Mouse (Mus musculus) intestine, postnatal 0 days (tissue): ENCODE data around the gene Ncapd2. TPM values are rescaled to one million over a fixed set of nuclear protein-coding genes. Genes with fewer than 3 reads are reported as not detected.

Experiments
- ATAC-seq: fragments of 200-750 bp; cut with Nextera tagmentation; 2 replicates; pipeline ENCODE4 v1.8.0; 2017; ENCODE audit warnings: mild to moderate bottlenecking, moderate TSS enrichment, moderate library complexity
- H3K27ac ChIP-seq: fragments of 300-500 bp; sonication (generic); 2 replicates; pipeline ENCODE4 v1.5.1; 2014; ENCODE audit warnings: mild to moderate bottlenecking, low read depth, low read length, moderate library complexity
- H3K27me3 ChIP-seq: fragments of 300-500 bp; sonication (generic); replicated peaks from 2 replicates; pipeline ENCODE4 v1.6.1; 2014; ENCODE audit warnings: low read length, mixed read lengths; ENCODE audit not compliant: control insufficient read depth, insufficient read depth
- H3K36me3 ChIP-seq: fragments of 300-500 bp; sonication (generic); 2 replicates; pipeline ENCODE4 v1.6.1; 2014; ENCODE audit warnings: mild to moderate bottlenecking, moderate library complexity; ENCODE audit not compliant: control insufficient read depth, insufficient read depth
- H3K4me1 ChIP-seq: fragments of 300-500 bp; sonication (generic); replicated peaks from 2 replicates; pipeline ENCODE4 v1.6.1; 2014; ENCODE audit warnings: antibody characterized with exemption, low read length, mixed read lengths; ENCODE audit not compliant: control insufficient read depth, insufficient read depth
- H3K4me2 ChIP-seq: fragments of 300-500 bp; sonication (generic); replicated peaks from 2 replicates; pipeline ENCODE4 v1.6.1; 2014; ENCODE audit warnings: low read depth, mild to moderate bottlenecking, moderate library complexity
- H3K4me3 ChIP-seq: fragments of 300-500 bp; sonication (generic); 2 replicates; pipeline ENCODE4 v1.5.1; 2014; ENCODE audit warnings: low read depth, low read length
- H3K9ac ChIP-seq: fragments of 300-500 bp; sonication (generic); 2 replicates; pipeline ENCODE4 v1.6.1; 2014; ENCODE audit warnings: mild to moderate bottlenecking, low read depth, low read length
- H3K9me3 ChIP-seq: fragments of 300-500 bp; sonication (generic); 2 replicates; pipeline ENCODE4 v1.6.1; 2016; ENCODE audit warnings: mixed run types; ENCODE audit not compliant: control insufficient read depth
- CTCF ChIP-seq: sonication (generic); IDR thresholded peaks from 2 replicates; pipeline ENCODE4 v1.5.1; 2016; ENCODE audit warnings: low read depth, mild to moderate bottlenecking, control low read depth, antibody characterized with exemption, moderate library complexity
- WGBS: fragments of 180-500 bp; shearing (Covaris S2); extraction: QIAGEN DNeasy Blood & Tissue Kit; methylation state at CpG from one replicate; pipeline ENCODE4 v1.1.7; 2014; 5-methylcytosine and 5-hydroxymethylcytosine counted together
- polyA plus RNA-seq: library from polyadenylated mRNA; unstranded; fragments of >200 nt; fragmentation: Nextera tagmentation; extraction: Ambion mirVana; gene quantifications from 2 replicates; pipeline ENCODE4 v1.2.1, GENCODE M21; 2015

The Ncapd2 gene
- polyA plus RNA-seq, 1 experiment from 2014 or later = 17.9 TPM

DNA sequence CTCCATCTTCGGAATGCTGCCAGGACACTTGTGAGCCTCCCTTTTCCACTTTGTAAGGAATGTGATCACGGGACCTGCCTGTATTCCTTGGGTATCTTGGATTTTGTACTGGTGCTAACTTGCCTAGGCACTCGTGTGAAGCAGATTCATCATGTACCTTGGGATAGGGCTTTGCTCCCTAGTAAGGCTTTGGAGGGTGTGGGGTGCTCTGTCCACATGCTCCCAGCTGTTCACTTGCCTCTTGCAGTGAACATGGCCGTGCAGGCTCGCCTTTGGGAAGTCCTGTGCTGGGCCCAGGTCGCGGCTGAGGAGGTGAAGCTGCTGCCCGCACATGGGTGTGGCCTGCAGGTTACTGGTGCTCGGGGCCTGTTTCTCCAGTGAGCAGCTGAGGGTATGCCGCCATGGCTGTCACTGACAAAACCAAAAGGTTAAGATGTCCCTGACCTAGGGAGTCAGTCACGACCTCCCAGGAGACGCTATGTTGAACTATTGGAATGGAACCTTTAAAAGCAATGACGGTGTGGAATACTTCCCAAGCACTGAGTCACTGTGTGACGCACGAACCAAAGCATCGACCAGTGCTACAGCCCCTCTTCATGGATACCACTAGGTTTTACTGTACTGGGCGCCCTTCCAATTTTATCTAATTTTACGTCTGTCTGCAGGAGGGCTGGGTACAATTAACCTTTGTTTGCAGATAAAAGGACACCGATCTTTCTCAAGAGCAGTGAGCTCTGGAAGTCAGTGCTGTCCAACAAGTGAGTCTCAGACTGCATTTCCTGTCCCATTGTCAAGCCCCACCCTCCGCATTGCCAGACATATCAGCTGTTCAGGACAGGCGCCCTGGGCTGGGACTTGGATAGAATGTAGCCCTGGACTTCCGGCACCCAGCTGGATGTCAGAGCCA is 30.4 kb downstream of the Ncapd2 start:
- H3K4me2 ChIP-seq = 0 out of 2 replicates have a peak overlapping the region, but pooled peaks have one; percentile 13
- peak overlapping the region; percentile 60 for H3K27ac ChIP-seq
- H3K4me3 ChIP-seq = no peak overlapping the region
- no peaks in the 10 kb centered on the region for H3K9me3 ChIP-seq
- peak; percentile 44 for ATAC-seq
- H3K27me3 ChIP-seq = no peaks in the 10 kb centered on the region
- 0 out of 2 replicates have a peak, but pooled peaks have one; percentile 5 for TF ChIP-seq CTCF
- no peak overlapping the region for H3K9ac ChIP-seq
- H3K36me3 ChIP-seq = peaks cover 33% of the 10 kb centered on the region; the same call in 1 of the 2 replicates
- peaks cover 3% of the 10 kb centered on the region; the same call in 1 of the 2 replicates for H3K4me1 ChIP-seq
- WGBS = 14% methylated on average over 22 of the region's 22 CpGs

- no peaks in the 10 kb centered on the region for H3K9me3 ChIP-seq
- no peak for ATAC-seq
- TF ChIP-seq CTCF = no peak
- H3K9ac ChIP-seq = no peak overlapping the region
- no peak overlapping the region for H3K4me2 ChIP-seq
- WGBS = 50% methylated on average over 10 of the region's 10 CpGs
- H3K36me3 ChIP-seq = peaks cover 33% of the 10 kb centered on the region; the same call in 1 of the 2 replicates
- H3K27ac ChIP-seq = peak overlapping the region; percentile 60
- H3K4me3 ChIP-seq = no peak overlapping the region
- no peaks in the 10 kb centered on the region for H3K27me3 ChIP-seq
- peaks cover 3% of the 10 kb centered on the region; the same call in 1 of the 2 replicates for H3K4me1 ChIP-seq
These were observed 31.0 kb downstream of the Ncapd2 start for GRCm38 (mm10) chr6:125160558-125160853.

DNA sequence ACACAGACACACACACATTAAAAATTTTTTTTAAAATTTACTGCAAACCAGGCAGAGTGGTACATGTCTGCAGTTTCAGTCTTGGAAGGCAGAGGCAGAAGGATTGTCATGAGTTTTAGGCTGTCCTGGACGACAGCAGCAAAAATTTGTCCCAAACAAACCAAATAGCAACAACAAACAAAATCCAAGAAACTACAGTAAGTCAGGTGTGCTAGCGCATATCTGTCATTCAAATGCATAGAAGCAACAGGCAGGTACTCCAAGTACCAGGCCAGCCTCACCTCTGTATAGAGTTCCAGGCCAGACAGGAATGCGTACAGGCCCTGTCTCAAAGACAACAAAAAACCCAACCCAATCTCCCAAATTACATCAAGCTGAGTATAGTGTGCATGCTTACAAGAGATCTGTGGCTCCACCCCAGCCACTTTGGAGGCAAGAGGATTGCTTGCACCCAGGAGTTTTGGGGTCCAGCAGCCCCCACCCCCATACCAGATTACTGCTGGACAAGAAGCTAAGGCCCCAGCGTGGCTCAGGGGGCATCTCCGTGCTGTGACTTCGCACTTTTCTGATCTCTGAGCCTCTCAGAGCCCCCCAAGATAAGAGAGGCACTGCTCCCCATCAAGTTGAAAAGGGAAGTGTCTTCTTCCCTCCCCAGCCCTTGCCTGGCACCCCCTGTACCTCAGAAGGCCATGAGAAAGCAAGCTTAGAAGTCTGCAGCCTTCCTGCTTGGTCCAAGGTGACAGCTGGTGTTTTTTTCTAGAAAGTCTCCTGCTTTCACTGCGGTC is 31.5 kb downstream of the Ncapd2 start:
- TF ChIP-seq CTCF = no peak
- no peak overlapping the region for H3K4me2 ChIP-seq
- H3K36me3 ChIP-seq = peaks cover 33% of the 10 kb centered on the region; the same call in 1 of the 2 replicates
- no peaks in the 10 kb centered on the region for H3K9me3 ChIP-seq
- H3K9ac ChIP-seq = no peak overlapping the region
- no peaks in the 10 kb centered on the region for H3K27me3 ChIP-seq
- WGBS = 75% methylated on average over 7 of the region's 7 CpGs
- ATAC-seq = no peak
- no peak overlapping the region for H3K4me3 ChIP-seq
- peaks cover 3% of the 10 kb centered on the region; the same call in 1 of the 2 replicates for H3K4me1 ChIP-seq
- H3K27ac ChIP-seq = peak overlapping the region; percentile 60; the same call in 1 of the 2 replicates

GRCm38 (mm10) chr6:125158944-125159492 is 32.5 kb downstream of the Ncapd2 start:
- H3K9me3 ChIP-seq = no peaks in the 10 kb centered on the region
- ATAC-seq = no peak
- no peak overlapping the region for H3K4me3 ChIP-seq
- H3K27ac ChIP-seq = no peak overlapping the region
- no peak for TF ChIP-seq CTCF
- H3K27me3 ChIP-seq = no peaks in the 10 kb centered on the region
- H3K9ac ChIP-seq = no peak overlapping the region
- WGBS = 82% methylated on average over 15 of the region's 15 CpGs
- no peak overlapping the region for H3K4me2 ChIP-seq
- peaks cover 33% of the 10 kb centered on the region; the same call in 1 of the 2 replicates for H3K36me3 ChIP-seq
- peaks cover 3% of the 10 kb centered on the region; the same call in 1 of the 2 replicates for H3K4me1 ChIP-seq

DNA sequence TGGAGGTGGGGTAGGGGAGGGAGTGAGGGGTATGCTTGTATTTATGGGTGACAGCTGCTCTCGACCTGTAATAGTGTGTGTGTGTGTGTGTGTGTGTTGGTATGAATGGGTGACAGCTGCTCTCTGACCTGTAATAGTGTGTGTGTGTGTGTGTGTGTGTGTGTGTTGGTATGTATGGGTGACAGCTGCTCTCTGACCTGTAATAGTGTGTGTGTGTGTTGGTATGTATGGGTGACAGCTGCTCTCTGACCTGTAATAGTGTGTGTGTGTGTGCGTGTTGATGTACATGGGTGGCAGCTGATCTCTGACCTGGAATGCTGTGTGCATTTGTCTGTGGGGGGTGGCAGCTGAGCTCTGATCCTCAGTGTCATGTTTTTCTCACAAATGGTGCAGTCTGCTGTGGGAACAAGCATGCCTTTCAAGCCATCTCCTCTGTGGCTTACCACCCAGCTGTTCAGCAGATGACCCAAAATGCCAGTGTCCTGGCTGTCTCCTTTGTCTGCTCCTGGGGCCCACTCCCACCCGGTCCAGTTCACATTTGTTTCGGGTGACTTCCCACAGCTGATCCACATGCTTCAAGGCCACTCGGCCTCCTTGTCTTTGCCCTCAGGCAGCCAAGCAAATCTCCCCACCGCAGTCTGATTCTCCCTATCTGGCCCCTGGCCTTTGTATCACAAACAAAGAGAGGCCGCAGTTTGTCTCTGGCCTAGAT is 34.4 kb downstream of the Ncapd2 start:
- no peak overlapping the region for H3K27ac ChIP-seq
- H3K9ac ChIP-seq = no peak overlapping the region
- TF ChIP-seq CTCF = no peak
- H3K4me3 ChIP-seq = no peak overlapping the region
- no peak for ATAC-seq
- no peaks in the 10 kb centered on the region; the same call in 1 of the 2 replicates for H3K4me1 ChIP-seq
- H3K27me3 ChIP-seq = no peaks in the 10 kb centered on the region
- no peaks in the 10 kb centered on the region for H3K9me3 ChIP-seq
- peaks cover 44% of the 10 kb centered on the region; the same call in 1 of the 2 replicates for H3K36me3 ChIP-seq
- WGBS = 73% methylated on average over 7 of the region's 7 CpGs
- H3K4me2 ChIP-seq = no peak overlapping the region
